Mouse (Mus musculus) kidney, adult 9 months (tissue): ENCODE data around the gene Hadhb.

Experiments used
- DNase-seq: peaks from one replicate; pipeline ENCODE4 v3.0.0; 2022

The Hadhb gene

DNA sequence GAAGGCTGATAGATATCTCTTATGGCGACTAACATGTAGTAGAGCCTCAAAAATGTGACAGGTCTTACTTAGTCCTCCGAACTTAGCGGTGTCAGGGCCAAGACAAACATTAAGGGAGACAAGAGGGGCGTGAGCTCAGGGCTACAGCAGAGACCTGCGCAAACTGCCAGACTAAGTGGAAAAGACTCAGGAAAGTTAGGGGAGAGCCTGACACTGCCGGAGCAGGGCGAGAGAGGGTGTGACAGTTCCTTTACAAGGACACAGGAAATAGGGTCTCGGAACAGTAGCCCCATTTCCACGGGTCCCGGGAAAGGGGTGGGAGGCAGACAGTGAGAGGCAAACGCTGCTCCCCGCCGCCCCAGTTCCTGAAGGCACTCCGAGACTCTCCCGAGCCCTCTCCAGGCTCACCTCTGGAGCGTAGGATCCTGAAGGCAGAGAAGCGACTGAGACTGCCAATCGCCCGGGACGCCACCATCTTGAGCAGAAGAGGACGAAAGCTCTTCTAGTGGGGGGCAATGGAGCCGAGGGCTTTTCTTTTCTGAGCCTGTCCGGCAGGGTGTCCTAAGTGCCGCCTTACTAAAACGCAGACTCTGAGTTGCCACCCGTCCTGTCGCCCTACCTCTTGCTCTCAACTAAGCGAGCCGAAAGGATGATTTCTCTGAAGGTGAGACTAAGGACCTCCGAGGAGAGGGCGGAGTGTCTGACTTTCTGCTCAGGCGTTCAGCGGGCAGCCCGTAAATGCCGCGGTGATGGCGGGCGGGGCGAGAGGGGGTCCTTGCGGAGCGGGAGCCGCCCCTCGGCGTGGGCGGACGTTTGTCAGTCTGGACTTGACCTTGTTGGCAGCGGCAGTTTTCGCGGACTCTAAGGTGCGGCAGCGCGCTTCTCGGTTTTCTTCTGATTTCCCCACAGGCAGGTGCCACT lies at the start of gene Hadhb, which contains the start of gene Hadha:
TSS of gene Hadhb (plus strand) at position 775 of the 921 bp plus-strand sequence.
TSS of gene Hadha (minus strand) at position 689 of the 921 bp plus-strand sequence.
- DNase-seq, result peak; percentile 96

DNA sequence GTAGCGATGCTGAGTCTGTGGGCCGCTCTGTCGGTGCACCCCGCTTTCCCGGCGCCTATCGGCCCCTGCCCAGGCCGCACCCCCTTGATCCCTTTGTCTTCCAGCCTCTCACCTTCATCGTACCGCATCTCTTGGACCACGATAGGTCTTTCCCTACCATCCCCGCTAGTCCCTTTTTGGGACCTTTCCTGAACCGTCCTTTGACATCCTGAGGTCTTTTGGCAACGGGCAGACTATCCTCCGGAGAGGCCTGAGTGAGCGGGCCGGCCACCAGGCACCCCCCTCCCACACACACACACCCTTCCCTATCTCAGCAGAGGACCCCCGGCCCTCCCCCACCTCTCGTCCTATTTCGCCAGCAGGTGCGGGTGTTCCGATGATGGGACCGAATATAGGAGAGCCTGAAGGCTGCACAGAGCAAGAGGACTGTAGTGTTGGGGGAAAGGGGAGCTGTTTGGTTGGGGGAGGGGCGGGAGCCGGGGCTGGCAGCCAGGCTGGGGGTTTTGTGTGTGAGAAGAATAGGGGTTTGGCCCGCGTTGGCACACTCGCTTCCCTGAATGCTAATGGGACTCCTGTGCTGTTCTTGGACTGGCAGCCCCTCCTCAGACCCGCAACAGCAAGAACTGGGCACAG lies 49.3 kb upstream of the Hadhb start, which contains the start of gene 3110082J24Rik:
TSS of gene 3110082J24Rik (minus strand) at position 419 of the 633 bp plus-strand sequence.
- DNase-seq, result no peak

DNA sequence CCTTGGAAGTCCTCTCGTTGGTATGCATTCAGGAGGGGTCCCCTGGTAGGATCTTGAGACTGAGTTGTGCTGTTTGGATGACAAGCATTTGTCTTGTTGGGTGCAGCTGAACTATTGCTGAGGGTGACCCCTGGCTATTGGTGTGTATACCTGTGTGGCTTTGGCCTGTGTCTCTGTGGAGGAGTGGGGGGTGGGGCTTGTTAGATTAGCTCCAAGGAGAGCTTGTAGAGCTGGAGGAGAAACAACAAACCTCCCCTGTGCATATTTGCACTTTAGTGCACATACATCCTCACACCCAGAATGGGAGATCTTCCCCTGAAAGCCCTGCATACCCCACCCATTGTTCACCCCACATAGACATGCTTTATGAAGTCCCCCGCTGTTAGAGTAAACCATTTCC lies 48.3 kb upstream of the Hadhb start:
- no peak for DNase-seq

DNA sequence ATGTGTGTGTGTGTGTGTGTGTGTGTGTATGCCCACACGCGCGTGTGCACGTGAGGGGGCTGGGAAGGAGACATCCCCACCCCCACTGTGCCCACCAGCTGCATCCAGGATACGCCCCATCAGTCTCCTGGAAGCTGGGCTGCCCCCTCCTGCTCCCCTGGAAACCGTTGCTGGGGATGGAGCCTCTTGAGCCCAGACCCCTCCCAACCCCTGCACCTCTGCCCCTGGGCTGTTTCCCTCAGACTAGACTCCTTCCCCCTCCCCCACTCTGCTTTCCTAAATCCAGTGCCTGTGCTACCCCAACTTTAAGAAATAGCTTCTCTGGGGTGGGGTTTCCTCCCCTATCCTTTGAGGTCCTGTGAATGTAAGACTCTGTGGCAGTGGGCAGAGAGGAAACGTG lies 47.9 kb upstream of the Hadhb start:
- no peak for DNase-seq

DNA sequence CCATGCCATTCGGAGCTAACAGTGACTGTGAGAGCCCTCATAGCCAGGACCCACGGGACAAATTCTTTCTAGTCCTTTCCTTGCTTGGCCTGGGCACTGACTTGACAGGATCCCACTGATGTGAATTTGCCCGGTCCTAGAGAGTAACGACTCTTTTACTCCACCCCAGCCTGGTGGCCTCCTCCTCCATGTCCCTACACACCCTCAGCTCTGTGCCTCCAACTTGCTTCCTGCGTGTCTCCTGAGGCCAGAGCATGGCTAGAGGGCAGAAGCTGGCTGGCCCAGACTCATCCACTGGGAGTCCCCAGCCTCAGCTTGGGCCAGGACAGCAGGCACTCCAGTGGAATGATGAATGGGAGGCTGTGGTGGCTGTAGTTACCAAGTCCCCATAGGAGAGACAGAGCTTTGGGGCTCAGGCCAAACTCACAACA lies 47.4 kb upstream of the Hadhb start:
- no peak for DNase-seq

DNA sequence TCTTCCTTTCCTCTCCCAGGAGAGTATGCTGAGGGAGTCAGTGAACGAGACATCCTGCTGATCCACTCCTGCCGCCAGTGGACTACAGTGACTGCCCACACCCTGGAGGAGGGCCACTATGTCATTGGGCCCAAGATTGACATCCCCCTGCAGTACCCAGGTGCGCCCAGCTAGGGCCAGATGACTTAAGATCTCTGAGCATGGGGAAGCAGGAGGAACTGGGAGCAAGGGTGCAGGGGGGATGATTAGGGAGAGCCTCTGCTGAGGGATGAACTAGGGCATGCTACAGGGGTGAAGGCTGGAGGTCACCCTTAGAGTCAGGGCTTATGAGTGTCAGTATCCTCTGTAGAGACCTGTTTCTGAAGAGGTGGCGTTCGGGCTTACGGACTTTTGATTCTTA lies 46.8 kb upstream of the Hadhb start:
- no peak for DNase-seq

DNA sequence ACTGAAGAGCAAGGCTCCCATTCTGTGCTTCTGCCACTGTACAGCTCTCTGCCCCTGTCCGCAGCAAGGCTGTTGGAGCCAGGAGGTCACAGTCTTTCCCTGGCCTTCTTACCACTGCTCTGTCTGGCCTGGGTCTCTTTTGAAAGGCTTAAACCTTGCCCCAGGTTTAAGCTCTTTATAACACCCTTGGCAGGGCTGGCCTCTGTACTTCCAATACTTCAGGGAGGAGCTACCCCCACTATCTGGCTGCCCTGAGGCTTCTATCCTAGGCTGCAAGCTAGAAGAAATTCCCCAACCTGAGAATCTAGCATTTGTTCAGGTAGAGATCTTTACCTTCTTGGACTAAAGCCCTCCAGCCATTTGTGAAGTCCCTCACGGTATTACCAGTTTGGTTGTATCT lies 45.1 kb upstream of the Hadhb start:
- DNase-seq, result no peak

DNA sequence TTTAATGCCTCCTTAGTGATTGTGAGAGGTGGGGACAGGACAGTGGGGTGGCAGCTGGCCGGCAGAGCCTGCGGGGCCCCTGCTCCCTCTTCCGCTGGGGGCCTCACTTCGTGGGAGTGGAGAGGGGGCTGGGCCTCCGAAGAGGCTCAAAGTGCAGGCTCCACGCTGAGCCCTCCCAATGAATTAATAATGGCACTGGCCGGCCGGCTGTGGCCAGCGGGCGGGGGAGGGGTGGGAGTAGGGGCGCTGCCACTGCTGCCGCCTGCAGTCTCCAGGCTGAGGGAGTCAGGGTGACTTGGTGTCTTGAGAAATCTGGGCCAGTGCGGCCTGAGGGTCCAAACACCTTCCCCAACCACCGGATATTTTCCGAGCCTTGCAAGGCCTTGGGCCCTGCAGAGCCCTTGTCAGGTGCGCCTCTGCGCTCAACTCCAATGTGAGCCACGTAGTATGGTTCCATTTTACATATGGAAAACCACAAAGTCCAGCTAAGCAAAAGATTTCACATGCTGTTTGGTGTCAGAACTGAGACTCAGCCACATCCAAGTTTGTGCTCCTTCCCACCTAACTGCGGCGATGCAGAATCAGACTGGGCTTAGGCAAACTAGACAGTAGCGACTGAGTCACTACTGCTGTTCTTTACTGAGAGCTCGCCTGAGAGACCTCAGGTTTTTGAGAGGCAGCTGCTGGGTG lies 44.5 kb upstream of the Hadhb start:
- DNase-seq, result no peak

DNA sequence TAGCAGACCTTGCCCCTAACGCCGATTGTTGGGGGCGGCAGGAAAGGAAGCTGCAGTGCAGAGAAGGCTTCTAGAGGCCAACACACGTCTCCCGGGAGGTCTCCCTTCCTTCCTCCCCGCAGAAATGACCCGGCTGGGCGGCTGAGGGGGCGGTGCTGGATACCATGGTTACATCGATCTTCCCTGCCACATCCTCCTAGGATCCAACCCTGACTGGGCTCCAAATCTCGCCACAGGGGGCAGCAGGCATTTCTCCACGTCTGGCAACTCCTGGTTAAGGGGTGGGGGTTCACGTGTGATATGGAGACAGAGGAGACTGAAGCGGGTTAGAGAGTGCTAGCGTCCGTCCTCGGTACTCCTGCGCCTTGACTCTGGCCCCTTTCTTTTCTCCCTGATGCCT lies 43.9 kb upstream of the Hadhb start:
- no peak for DNase-seq

DNA sequence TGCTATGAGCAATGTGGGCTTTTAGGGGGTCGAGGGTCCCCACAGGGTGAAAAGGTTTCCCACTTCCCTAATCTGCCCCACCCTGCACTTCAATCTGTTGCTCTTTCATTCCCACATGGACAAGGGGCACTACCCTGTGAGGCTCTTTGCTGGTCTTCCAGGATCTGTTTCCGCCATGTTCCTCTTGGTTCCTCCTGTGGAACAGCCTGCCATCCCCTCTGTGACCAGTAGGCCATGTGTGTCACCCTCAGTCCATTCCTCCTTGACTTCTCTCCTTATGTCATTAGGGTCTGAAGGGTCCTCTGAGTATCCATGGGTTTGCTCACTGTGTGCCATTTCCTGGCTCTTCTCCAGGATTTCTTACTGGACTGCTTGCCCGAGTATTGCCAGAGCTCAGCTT lies 43.3 kb upstream of the Hadhb start:
- no peak for DNase-seq

DNA sequence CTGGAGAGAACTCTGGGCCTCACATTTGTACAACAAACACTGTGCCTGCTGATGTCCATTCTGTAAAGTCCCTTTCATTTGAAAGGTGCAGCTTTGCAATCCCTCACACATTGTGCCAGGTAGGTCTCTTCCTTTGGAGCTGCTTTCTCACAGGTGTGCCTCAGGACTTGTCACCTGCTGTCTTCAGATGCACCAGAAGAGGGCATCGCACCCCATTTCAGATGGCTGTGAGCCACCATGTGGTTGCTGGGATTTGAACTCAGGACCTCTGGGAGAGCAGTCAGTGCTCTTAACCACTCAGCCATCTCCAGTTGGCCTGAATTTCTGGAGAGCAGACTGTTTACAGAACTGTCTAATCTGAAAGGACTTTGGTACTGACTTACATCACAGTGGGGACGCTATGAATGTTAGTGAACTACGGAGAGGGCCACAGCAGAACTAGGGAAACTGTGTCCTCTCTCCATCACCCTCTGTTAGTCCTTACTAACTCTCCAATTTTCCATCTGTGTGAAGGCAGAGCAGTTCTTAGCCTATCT lies 42.4 kb upstream of the Hadhb start:
- DNase-seq, result no peak

DNA sequence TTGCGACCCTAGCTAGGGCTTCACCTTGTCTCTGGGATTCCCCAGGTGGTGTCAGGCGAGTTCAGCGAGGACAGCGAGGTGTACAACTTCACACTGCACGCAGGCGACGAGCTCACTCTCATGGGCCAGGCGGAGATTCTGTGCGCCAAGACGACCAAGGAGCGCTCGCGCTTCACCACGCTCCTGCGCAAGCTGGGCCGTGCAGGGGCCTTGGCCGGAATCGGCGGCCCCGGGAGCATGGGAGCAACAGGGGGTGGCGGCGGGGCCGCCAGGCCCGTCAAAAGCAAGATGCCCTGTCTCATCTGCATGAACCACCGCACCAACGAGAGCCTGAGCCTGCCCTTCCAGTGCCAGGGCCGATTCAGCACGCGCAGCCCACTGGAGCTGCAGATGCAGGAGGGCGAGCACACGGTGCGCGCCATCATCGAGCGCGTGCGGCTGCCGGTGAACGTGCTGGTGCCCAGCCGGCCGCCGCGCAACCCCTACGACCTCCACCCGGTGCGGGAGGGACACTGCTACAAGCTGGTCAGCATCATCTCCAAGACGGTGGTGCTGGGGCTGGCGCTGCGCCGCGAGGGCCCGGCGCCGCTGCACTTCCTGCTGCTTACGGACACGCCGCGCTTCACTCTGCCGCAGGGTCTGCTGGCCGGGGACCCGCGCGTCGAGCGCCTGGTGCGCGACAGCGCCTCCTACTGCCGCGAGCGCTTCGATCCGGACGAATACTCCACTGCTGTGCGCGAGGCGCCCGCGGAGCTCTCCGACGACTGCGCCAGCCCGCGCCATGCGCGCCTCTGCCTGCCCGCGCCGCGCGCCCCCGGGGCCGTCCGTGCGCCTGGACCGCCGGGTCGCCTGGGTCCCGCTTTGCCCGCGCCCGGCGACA lies 40.9 kb upstream of the Hadhb start:
- peak; percentile 34 for DNase-seq

DNA sequence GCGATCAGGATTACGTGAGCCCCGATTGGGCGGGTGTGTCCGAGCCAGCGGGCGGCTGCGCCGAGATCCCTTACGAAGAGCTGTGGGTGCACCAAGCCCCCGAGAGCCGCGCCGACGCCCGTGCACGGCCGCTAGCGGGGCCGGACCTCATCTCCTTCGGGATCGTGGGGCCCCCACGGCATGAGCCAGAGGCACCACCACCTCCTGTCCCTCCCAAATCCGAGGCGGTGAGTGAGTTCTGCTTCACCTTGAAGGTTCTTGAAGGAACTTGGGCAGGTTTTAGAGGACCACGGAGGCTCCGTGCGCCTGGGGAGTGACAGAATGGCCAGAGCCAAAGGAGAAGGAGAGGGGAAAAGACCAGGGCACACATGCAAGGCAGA lies 40.3 kb upstream of the Hadhb start:
- no peak for DNase-seq

DNA sequence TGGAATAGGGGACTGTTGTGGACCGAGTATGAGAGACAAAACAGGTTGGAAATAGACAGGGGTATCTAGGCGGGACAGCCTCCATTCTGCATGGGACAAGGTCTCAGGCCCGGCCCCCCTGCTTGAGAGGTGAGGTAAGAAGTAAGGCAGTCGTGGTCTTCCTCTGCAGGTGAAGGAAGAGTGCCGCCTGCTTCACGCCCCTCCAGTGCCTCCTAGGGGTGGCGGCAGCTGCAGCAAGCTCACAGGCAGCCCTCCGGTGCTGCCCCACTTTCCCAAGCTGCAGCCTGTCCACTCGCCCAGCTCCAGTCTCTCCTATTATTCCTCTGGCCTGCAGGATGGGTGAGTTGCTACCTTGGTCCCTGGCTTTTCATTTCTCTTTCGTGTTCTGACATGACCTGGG lies 39.3 kb upstream of the Hadhb start:
- DNase-seq, result no peak

DNA sequence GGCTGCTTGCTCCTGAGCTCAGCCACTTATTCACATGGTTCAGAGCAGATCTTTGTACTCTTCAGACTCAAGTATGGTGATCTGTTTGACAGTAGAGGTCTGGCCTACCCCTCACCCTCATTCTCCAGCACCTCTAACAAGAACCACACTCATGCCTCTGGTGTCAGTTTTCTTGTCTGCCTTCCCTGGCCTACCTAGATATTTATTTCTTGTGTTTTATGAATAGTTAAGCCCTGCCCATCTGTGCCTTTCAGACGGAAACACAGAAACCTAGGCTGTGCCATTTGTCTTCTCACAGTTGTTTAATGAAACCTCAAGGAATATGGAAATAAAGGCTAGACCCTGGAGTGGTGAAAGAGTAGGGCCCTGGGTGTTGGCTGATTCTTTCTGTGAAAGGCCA lies 37.0 kb upstream of the Hadhb start:
- no peak for DNase-seq

DNA sequence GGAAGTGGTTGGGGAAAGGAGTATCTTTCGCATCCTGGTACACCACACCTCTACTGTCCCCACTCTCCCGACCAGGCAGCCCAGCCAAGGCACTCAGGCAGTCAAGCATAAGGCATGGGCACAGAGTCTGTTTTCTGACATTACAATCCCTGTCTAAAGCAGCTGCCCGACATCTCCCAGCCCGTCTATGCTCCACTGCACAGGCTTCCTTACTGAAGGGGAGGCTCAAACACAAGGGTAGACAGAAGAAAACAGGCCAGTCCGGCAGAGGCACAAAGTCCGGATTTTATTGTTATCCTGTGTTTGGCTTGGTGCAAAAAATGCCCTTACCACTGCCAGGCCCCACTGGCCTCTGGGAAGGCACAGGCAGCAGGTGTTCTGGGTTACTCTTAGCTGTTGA lies 35.9 kb upstream of the Hadhb start:
- DNase-seq, result peak; percentile 64

DNA sequence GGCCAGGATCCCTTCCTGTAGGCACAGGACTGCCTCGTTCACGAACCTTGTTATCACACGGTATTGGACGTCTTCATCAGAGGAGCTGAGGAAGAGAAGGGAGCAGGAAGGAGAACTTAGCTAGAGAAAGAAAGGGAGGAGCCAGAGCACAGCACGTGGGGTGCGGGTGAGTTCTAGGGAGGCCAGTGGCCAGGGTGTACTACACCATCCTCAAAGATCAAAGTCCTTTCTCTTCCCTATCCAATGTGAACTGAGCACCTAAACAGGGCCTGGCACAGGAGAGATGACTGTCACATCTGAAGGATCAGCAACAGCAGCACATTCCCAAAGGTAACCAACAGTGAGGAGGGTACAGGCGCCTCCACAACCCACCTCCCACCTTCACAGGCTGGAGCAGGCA lies 34.9 kb upstream of the Hadhb start:
- peak; percentile 75 for DNase-seq

DNA sequence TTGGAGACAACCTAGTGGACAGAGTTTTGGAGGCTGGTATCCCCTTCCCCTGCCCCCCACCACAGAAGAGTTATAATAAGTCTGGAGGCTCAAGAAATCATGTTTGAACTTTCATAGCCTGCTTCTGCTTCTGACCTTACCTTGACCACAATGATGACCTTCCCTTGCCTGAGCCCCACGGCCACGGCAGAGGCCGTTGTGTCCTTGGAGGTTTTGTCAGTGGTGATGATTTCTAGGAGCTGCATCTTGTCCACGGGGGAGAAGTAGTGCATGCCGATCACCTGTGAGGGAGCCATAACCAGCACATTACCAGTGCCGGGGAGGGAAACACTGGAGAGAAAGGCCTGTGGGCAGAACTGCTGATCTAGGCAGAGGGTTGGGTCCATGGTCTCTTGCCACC lies 32.6 kb upstream of the Hadhb start:
- DNase-seq, result no peak

DNA sequence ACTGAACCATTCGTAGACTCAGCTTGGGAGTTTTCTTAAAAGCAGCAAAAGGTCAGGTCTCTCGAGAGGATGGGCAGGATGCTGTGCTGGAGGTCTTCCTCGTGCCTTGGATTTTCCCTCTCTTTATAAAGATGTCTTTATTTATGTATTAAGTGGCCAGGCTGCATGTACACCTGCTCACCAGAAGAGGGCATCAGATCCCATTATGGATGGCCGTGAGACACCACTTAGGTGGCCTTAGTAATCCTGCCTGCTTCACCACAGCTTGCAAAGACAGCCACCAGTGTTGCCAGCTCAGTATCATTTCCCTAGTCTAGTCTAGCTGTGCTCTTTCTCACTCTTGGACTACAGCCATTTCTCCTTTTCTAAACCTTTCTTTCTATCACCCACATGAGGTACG lies 29.5 kb upstream of the Hadhb start:
- peak; percentile 36 for DNase-seq

DNA sequence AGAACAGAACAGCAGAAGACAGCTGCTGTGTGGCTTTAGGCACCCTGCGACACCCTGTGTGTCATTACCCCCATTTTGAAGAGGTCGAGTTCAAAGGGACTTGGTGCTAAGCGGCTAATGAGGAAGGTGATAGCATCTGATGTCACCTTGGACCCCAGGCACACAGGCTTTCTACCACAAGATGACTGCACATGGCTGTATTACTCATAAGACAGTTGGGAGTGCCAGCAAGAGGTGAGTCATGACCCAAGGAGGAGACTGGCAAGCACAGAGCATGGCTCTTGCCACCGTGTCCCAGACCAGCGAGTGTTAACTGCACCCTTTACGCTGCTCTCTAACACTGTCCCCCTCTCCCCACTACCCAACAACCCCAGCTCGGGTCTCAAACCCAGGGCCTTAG lies 28.3 kb upstream of the Hadhb start:
- DNase-seq, result no peak

DNA sequence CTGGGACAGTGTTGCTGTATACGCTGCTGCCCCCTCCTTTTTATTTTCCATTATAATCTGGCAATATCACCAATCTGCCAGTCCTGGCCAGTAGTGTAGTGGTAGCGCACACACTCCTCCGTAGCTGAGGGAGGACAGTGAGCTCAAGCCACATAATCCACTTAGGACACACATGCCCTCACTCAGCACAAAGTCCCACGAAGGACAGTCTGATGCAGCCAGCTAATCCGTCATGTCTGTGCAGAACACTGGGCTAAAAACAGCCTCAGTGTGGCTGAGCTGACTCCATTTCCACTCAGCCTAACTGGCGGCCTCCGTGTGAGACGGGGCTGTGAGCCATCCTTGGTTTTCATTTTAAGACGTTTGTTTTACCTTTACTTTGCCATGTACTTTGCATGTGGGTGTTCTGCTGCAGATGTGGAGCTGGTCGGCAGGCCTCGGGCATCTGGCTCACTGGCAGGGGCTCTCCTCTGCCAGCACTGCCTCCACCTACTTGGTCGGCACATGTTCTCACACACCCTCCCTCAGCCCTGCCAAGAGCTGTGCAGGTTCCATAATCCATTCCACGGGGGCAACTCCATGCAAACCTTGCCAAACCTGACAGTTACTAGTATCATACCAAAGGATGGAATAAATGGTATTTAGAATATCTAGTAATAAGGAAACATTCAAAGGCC lies 27.0 kb upstream of the Hadhb start:
- DNase-seq, result no peak

DNA sequence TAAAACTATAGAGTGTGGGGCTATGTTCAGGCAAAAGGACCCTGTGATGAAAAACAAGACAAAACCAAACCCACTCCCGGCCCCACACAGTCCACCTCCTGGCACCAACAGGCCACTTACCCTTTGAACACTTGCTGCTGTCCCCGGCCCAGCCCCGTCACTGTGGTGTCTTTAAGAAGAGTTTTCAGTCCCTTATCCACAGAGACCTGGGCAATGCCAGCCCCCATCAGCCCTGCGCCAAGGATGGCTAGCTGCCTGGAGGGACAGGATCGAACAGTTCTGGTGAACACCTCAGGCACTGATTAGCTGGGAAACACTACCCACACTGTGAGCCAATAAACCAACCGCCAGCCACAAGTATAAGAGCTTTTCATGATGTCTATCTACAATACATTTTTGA lies 26.4 kb upstream of the Hadhb start:
- DNase-seq, result no peak
